Mouse (Mus musculus): ENCODE results near the gene Mrgprh. TPM values are rescaled to one million over a fixed set of nuclear protein-coding genes. Genes with fewer than 3 reads are reported as not detected.
A peak's percentile ranks its signal among the peaks of the same experiment; 100 is the strongest.

Gene Mrgprh
- polyA plus RNA-seq, 1 experiment, result not detected

GRCm38 (mm10) chr17:12903372-12904333 is 27.8 kb downstream of the Mrgprh start:
- WGBS, result 76% methylated on average over 12 of the region's 12 CpGs
- no peak for TF ChIP-seq CTCF (IDR thresholded peaks at IDR 0.05; ENCODE audit: control insufficient read depth, insufficient read depth, low read length)
- no peak for TF ChIP-seq POLR2A (IDR thresholded peaks at IDR 0.05; ENCODE audit: borderline replicate concordance, control insufficient read depth, low read depth, low read length)
- H3K4me3 ChIP-seq (replicated peaks; ENCODE audit: control insufficient read depth, low read depth, low read length), result no peak overlapping the region
- H3K27ac ChIP-seq (ENCODE audit: control insufficient read depth, insufficient read depth, low read depth, low read length, poor library complexity), result no peak overlapping the region
- no peaks in the 10 kb centered on the region for H3K4me1 ChIP-seq (ENCODE audit: control insufficient read depth, insufficient read depth, low read length)

- no peaks in the 10 kb centered on the region for H3K4me1 ChIP-seq (ENCODE audit: control insufficient read depth, insufficient read depth, low read length)
- 36% methylated on average over 1 of the region's 1 CpGs for WGBS
- no peak for TF ChIP-seq CTCF (IDR thresholded peaks at IDR 0.05; ENCODE audit: control insufficient read depth, insufficient read depth, low read length)
- no peak overlapping the region for H3K4me3 ChIP-seq (replicated peaks; ENCODE audit: control insufficient read depth, low read depth, low read length)
- H3K27ac ChIP-seq (ENCODE audit: control insufficient read depth, insufficient read depth, low read depth, low read length, poor library complexity), result no peak overlapping the region
These were observed 28.5 kb downstream of the Mrgprh start for GRCm38 (mm10) chr17:12904349-12904748.

DNA sequence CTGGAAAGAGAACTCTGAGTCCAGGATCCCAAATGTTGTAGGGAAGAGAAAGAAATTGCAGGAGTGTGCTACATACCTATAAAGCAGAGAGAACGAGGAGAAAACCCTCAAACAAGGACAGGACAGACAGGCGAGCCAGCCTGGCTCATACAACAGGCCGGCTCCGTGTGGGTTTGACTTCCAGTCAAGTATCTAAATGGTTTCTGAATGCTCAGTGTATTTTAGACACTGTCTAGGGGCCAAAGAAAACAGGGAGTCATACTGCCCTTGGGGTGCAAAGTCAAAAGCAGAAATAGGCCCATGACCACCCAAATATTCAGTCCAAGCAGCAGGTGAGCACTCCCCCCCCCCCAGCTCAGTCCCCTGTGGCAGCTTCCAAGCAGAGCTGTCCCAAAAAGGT is 30.0 kb downstream of the Mrgprh start:
- WGBS, result 88% methylated on average over 4 of the region's 4 CpGs
- no peak overlapping the region for H3K4me3 ChIP-seq (replicated peaks; ENCODE audit: control insufficient read depth, low read depth, low read length)
- no peak for TF ChIP-seq POLR2A (IDR thresholded peaks at IDR 0.05; ENCODE audit: borderline replicate concordance, control insufficient read depth, low read depth, low read length)
- no peak for TF ChIP-seq CTCF (IDR thresholded peaks at IDR 0.05; ENCODE audit: control insufficient read depth, insufficient read depth, low read length)

DNA sequence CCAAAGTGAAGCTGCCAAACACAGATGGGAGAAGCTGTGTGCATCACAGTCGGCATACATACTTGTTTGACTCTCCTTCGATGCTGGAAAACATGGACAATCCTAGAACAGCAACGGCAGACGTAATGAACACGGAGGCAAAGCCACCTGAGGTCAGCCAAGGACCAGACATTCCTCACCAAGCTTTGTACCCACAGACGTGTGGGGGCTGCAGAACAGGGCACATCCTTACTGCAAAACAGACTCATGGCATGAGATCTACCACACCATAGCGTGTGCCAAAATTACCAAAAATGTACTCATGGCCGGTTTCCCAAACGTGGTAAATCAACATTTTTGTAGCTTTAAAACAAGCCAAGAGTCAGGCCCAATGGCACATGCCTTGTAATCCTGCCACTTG is 30.6 kb downstream of the Mrgprh start:
- Histone ChIP-seq H3K27ac (ENCODE audit: control insufficient read depth, insufficient read depth, low read depth, low read length, poor library complexity) (no peak overlapping the region), H3K4me1 (ENCODE audit: control insufficient read depth, insufficient read depth, low read length) (no peaks in the 10 kb centered on the region), H3K4me3 (replicated peaks; ENCODE audit: control insufficient read depth, low read depth, low read length) (no peak overlapping the region)
- 87% methylated on average over 9 of the region's 9 CpGs for WGBS
- no peak for TF ChIP-seq POLR2A (IDR thresholded peaks at IDR 0.05; ENCODE audit: borderline replicate concordance, control insufficient read depth, low read depth, low read length)
- TF ChIP-seq CTCF (IDR thresholded peaks at IDR 0.05; ENCODE audit: control insufficient read depth, insufficient read depth, low read length), result no peak

More for the DNA sequence above, 30.0 kb downstream of the Mrgprh start:
- Histone ChIP-seq H3K4me1 (ENCODE audit: control insufficient read depth, insufficient read depth, low read length) (no peaks in the 10 kb centered on the region), H3K27ac (ENCODE audit: control insufficient read depth, insufficient read depth, low read depth, low read length, poor library complexity) (no peak overlapping the region)

DNA sequence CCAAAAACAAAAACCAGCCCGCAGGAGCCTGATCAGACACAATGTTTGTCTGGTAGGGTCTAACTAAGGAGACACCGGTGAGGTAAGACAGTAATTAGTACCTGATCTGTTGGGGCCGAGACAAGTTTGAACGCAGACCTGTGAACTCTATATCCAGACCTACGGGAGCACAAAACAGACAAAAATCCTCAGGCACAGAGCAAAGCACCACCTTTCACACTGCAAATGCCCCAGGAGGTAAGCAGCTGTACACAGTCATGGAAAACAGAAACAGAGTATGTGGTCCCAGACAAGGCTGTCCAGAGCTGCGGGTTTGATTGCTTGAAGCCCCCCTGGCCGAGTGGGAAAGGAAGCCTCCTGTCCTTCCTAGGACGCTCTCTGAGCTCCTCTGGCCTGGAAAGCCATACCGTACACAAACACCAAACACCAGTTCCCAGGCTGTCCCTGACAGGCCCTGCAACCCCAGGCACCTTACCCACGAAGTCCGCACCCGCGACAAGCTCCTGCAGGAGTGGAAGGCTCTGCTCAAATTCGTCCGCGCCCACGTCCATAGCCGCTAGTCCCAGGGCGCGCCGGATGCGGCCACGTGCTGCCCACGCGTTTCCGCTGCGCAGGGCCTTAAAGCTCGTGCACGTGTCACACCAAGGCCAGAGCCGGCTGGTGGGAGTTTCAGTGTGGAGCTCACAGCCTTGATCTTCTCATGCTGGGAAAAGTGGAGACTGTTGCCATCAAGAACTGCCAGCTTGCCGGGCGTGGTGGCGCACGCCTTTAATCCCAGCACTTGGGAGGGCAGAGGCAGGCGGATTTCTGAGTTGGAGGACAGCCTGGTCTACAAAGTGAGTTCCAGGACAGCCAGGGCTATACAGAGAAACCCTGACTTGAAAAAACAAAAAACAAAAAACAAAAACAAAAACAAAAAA is 33.8 kb downstream of the Mrgprh start, which contains the start of gene Pnldc1:
Gene Pnldc1 (minus strand): TSS at position 870 of the 920 bp plus-strand sequence.
- no peak for TF ChIP-seq CTCF (IDR thresholded peaks at IDR 0.05; ENCODE audit: control insufficient read depth, insufficient read depth, low read length)
- no peak for TF ChIP-seq POLR2A (IDR thresholded peaks at IDR 0.05; ENCODE audit: borderline replicate concordance, control insufficient read depth, low read depth, low read length)
- Histone ChIP-seq H3K4me1 (ENCODE audit: control insufficient read depth, insufficient read depth, low read length) (no peaks in the 10 kb centered on the region), H3K4me3 (replicated peaks; ENCODE audit: control insufficient read depth, low read depth, low read length) (no peak within 1 kb of the TSS), H3K27ac (ENCODE audit: control insufficient read depth, insufficient read depth, low read depth, low read length, poor library complexity) (no peak within 1 kb of the TSS)
- WGBS, result 89% methylated on average over 35 of the region's 35 CpGs

GRCm38 (mm10) chr17:12910391-12910790 is 34.6 kb downstream of the Mrgprh start:
- TF ChIP-seq POLR2A (IDR thresholded peaks at IDR 0.05; ENCODE audit: borderline replicate concordance, control insufficient read depth, low read depth, low read length) (no peak), CTCF (IDR thresholded peaks at IDR 0.05; ENCODE audit: control insufficient read depth, insufficient read depth, low read length) (no peak)
- H3K4me3 ChIP-seq (replicated peaks; ENCODE audit: control insufficient read depth, low read depth, low read length), result no peak overlapping the region
- no peak overlapping the region for H3K27ac ChIP-seq (ENCODE audit: control insufficient read depth, insufficient read depth, low read depth, low read length, poor library complexity)
- no peaks in the 10 kb centered on the region for H3K4me1 ChIP-seq (ENCODE audit: control insufficient read depth, insufficient read depth, low read length)
- 88% methylated on average over 8 of the region's 8 CpGs for WGBS

DNA sequence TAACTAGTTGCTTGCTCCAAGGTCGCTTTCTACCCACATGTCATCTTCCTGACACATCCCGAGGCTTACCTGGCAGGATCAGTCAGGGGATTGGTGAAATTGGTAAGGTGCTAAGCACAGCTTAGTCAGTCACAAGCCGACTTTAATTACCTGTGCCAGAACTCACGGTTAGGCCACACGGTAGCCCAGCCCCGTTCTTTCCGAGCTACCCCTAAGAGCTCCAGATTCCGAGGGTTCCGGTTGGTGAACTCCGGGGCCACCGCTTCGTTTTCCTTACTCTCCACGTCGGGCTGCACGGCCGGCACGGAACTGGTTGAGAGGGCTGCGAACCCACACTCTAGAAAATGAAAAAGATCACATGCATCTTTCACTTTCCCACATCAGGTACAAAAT is 39.6 kb downstream of the Mrgprh start, which contains the start of gene Tcp1:
Gene Tcp1 (plus strand): TSS at position 214 of the 393 bp plus-strand sequence.
- peak within 1 kb of the TSS; percentile 82 for H3K27ac ChIP-seq (ENCODE audit: control insufficient read depth, insufficient read depth, low read depth, low read length, poor library complexity)
- no peaks in the 10 kb centered on the region for H3K4me1 ChIP-seq (ENCODE audit: control insufficient read depth, insufficient read depth, low read length)
- TF ChIP-seq POLR2A (IDR thresholded peaks at IDR 0.05; ENCODE audit: borderline replicate concordance, control insufficient read depth, low read depth, low read length) (no peak), CTCF (IDR thresholded peaks at IDR 0.05; ENCODE audit: control insufficient read depth, insufficient read depth, low read length) (no peak)
- peak within 1 kb of the TSS; percentile 94 for H3K4me3 ChIP-seq (replicated peaks; ENCODE audit: control insufficient read depth, low read depth, low read length)
- WGBS, result 1% methylated on average over 18 of the region's 18 CpGs
